Mouse (Mus musculus) left cerebral cortex, adult 18-20 months (tissue): Measurements from ENCODE around the gene Mark3. TPM values are rescaled to one million over a fixed set of nuclear protein-coding genes. Genes with fewer than 3 reads are reported as not detected.
"Not testable (repeated sequence)": the region's sequence is repeated elsewhere in the genome, so short reads cannot be mapped to it uniquely, and the experiment has no call there.

Source experiments
- DNase-seq, 2 experiments: peaks; one replicate each; pipeline ENCODE4 v3.0.0; 2021 to 2022; ENCODE audit warnings: low spot score in 2 of 2, mixed read lengths in 1 of 2
- long read RNA-seq, 2 experiments: library from polyadenylated mRNA; stranded (forward); transcript quantifications; one replicate each; pipeline ENCODE4 v2.0.0; 2021
- total RNA-seq, 2 experiments: library from RNA; stranded (reverse); gene quantifications; 2 replicates each; pipeline ENCODE4 v1.2.3; 2021

The Mark3 gene
- 10 to 100 TPM; 82.9 to 94.5 TPM for total RNA-seq
- long read RNA-seq, experiment 1, transcript Mark3-202 (17 exons, 3,365 nt): minor isoform, 13 of 108 reads
- long read RNA-seq, experiment 1, transcript Mark3-208 (18 exons, 2,394 nt): major isoform, 23 of 108 reads
- long read RNA-seq, experiment 1, transcript Mark3-206 (18 exons, 2,807 nt): minor isoform, 18 of 108 reads
- long read RNA-seq, experiment 1, partial matches to known transcripts: 19 of 108 reads
- long read RNA-seq, experiment 1, other reads (novel, unspliced or antisense): 34 of 108 reads
- long read RNA-seq, experiment 2, transcript Mark3-202 (17 exons, 3,365 nt): minor isoform, 17 of 79 reads
- long read RNA-seq, experiment 2, transcript Mark3-208 (18 exons, 2,394 nt): major isoform, 26 of 79 reads
- long read RNA-seq, experiment 2, transcript Mark3-206 (18 exons, 2,807 nt): minor isoform, 9 of 79 reads
- long read RNA-seq, experiment 2, partial matches to known transcripts: 6 of 79 reads
- long read RNA-seq, experiment 2, other reads (novel, unspliced or antisense): 21 of 79 reads

DNA sequence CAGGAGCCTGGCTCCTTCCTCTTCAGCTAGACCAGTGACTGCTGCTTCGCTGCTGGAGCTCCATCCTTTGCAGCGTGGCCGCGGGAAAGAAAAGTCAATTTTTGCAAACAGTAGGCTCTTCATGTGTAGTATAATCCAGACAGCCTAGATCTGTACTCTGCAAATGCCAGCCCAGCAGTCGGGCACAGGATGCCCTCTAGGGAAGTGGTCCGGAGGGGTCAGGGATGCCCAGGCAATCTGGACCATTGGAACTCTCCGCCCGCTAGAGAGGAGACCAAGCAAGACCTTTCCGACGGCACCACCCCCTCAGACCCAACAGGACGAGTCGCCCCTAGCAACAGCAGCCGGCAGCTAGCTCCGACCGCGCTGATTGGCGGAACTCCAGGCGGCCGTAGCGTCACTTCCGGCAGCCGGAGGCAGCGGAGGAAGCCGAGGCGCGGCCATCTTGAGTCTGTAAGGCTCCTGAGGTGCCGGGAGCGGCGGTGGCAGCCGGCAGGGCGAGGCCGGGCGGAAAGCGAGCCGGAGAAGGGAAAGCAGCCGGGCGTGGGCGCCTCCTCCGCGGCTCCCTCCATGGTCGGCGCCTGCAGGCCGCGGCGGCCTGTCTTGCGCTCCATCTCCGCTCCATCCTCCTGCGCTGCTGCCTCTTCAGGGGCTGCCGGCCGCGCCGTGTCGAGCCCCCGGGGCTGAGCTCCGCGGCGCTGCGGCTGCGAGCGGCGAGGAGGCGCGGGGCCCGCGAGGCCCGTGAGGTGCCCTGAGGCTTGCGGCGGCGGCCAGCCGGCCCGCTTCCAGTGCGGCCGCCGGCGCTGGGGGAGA, at the start of gene Mark3:
Mark3 (plus strand) TSS at position 450 of the 813 bp plus-strand sequence.
- DNase-seq: peak; percentile 97 to 98

- no peak for DNase-seq
Observed at GRCm38 (mm10) chr12:111524883-111525282, 49.4 kb upstream of the Mark3 start.

DNA sequence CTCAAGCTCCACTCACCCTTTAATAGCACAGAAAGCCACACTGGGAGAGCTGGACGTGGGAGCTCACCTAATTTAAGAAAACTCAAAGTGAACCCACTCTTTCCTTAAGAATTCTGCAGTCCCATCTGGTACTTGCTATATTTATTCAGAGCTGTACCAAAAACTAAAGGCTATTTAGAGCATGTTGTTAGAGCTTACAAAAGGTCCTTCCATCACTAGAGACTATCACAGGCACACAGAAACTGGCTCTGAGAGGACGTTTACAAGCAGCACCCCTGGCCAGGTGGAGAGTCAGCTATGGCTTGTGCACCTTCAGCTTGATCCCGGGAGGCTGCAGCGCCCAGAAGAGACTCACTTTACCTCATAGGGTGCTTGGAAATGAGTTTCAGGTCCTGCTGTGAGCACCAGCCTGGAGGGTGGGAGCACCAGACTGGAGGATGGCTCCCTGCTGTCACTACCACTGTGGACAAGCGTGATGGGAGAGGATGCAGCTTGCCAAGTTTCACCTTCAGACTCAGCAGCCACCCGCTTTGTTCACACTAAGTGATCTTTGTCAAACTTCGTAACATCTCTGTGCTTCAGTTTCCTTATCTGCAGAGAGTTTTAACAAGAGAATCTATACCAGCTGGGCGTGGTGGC, 46.6 kb upstream of the Mark3 start:
- DNase-seq: peak; percentile 47 to 64

- no peak for DNase-seq
Observed at GRCm38 (mm10) chr12:111529192-111529591, 45.1 kb upstream of the Mark3 start.

DNA sequence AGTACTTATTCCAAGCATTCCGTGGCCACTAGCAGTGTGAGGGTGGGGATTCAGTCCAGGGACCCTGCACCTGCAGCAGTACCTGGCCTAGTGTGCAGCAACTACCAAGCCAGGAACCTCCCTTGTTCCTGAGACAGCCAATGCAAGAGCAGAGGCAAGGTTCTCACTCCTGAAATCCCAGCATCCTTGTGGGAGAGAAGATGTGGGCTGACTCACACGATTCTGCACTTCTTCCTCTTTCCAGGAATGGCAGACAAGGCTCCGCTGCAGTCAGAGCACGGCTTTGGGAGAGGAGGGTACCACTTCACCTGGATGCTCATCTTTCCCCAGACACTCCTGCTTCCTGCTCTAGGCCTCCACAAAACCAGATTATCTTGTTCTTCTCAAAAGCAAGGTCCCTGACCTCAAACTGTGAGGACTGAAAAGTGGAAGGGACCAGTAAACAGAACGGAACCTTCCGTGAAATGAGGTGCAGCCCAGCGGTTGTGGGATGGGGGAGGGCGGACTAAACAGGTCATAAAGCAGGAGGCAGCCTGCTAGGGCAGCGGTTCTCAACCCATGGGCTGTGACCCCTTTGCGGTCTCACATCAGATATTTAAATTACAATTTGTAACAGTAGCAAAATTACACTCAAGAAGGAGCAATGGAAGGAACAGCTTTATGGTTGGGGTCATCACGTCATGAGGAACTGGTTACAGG, 41.1 kb upstream of the Mark3 start:
- DNase-seq: peak in 1 of 2 experiments; percentile 39

- no peak for DNase-seq
Observed at GRCm38 (mm10) chr12:111535281-111535680, 39.0 kb upstream of the Mark3 start.

DNA sequence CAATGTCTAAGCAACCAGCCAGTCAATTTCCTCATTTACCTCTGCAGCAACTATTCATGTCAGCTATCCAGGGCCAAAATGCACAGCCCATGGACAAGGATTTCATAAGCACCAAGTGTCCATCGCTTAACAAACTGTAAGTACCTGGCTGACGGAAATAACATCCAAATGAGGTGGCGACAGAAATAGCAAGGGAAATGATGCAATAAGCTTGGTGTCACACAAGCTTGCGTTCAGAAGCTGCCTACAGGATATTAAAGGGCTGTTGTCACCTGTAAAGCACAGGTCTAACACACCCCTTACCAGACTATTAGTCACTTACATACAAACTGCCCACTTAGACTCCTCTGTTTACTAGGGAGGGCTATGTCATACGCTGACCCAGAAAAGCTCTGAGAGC, 38.6 kb upstream of the Mark3 start:
- DNase-seq: no peak

DNA sequence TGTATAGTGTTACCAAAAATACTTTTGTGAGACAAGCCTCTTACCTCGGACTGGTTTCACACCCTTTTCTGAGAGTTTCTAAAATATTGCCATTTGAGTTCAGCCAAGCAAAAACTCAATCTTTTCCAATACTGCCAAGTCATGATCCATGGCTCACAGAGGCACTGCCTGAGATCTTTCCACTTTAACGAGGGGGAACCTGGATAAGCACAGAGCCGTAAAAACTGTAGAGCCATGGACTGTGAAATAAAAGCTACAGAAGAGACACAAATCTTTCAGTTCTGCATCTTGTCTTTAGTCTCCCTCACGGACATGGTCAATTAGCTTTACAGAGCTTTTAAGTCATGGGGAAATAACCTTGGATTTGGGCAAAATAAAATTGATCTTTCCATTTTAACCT, 37.6 kb upstream of the Mark3 start:
- DNase-seq: no peak

- no peak for DNase-seq
Observed at GRCm38 (mm10) chr12:111537341-111537740, 37.0 kb upstream of the Mark3 start.

GRCm38 (mm10) chr12:111537796-111538291, 36.5 kb upstream of the Mark3 start, which contains the start of gene Eif5:
Gene Eif5 (plus strand): TSS chr12:111538016.
- peak; percentile 99 to 100 for DNase-seq

DNA sequence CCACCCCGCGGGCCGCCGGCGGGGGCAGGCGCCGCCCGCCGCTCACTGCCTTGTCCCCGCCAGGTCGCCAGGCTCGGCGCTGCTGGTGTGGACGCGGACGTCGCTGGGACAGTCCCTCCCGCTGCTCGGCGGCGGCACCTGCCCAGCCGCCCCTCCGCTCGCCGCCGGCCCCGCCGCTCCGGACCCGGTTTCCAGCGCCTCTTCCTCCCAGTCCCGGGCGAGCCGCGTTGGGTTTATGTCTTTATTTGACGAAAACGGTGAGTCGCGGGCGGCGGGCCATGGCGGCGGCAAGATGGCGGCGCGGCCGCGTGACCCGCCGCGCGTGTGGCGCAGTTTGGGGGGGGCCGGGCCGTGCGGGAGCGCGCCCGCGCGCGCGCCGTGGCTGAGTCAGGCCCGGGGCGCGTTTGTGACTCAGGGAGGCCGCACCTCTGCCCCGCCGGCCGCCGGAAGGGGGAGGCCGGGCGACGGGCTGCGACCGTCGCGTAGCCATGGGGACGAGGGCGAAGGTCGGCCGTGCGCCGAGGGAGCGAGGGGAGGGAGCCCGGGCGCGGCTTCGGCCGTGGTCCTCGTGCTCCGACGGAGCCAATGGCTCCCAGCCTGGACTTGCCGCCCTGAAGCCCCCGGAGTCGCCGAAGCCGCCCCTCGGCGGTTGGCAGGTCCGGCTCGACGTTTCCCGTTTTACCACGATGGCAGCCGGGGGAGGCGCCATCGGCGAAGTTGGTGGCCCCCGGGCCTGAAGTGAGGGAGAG, 35.9 kb upstream of the Mark3 start:
- DNase-seq: peak; percentile 69 to 75

DNA sequence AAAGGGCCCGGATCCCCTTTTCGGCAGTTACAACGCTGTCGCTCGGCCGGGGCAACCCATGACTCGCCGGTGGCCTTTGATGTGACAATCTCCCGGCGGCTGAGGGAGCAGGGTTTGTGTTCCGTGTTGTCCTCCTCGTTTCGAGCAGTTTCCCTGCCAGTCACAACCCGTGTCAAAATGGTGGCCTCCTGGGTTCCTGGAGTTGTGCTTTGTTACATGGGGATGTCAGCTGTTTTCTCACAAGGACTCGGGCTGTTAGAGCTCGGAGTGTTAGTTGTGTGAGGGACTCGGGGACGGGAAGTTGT, 35.3 kb upstream of the Mark3 start:
- no peak for DNase-seq

- no peak for DNase-seq
Observed at GRCm38 (mm10) chr12:111547070-111547469, 27.3 kb upstream of the Mark3 start.

- DNase-seq: no peak
Observed at GRCm38 (mm10) chr12:111548555-111549289, 25.6 kb upstream of the Mark3 start.

DNA sequence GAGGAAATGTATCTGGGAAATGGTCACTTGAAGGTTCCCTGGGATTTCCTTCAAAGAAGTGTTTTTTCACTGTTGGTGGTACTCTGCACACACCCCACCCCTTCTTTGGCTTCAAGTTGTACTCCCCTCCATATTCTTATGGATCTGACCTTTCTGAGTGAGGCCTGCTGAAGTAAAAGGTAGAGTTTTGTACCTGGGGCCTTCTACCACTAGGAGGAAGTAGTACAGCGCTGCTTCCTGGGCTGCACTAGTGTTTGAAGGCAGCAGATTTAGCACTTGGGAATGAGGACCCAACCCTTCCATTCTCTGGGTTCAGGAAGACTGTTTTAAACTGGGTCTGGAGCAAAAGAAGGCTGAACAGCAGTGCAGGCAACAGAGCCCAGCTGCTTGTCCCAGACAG, 23.6 kb upstream of the Mark3 start:
- no peak for DNase-seq

- no peak for DNase-seq
Observed at GRCm38 (mm10) chr12:111552342-111552741, 22.0 kb upstream of the Mark3 start.

DNA sequence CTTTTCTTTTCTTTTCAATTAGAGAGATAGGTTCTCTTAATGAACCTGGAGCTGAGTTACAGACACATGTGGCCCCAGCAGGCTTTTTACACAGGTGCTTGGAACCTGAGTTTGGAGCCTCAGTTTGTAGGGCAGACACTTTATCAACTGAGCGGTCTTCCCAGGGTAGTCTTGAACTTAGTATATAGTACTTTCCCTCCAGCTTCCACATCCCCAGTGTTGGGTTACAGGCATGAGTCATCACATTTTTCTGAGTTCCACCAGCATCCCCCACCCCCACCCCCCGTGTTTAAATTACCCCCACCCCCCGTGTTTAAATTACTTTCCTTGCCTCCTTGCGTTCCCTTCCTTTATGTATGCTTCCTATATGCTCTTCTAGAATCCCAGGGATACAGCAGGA, 19.0 kb upstream of the Mark3 start:
- DNase-seq: no peak

DNA sequence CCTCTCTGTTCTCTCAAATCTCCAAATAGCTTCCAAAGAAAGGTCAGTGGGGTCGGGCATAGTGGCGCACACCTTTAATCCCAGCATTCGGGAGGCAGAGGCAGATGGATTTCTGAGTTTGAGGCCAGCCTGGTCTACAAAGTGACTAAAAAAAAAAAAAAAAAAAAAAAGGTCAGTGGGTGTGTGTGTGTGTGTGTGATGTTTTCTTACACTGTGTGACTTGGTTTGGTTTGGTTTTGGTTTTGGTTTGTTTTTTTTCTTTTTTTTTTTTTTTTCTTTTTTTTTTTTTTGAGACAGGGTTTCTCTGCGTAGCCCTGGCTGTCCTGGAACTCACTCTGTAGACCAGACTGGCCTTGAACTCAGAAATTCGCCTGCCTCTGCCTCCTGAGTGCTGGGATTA, 18.4 kb upstream of the Mark3 start:
- not testable (repeated sequence) for DNase-seq

GRCm38 (mm10) chr12:111557538-111557937, 16.8 kb upstream of the Mark3 start:
- no peak for DNase-seq
